Mouse (Mus musculus): ENCODE measurements around the gene Crkl. TPM values are rescaled to one million over a fixed set of nuclear protein-coding genes. Genes with fewer than 3 reads are reported as not detected.
A peak's percentile ranks its signal among the peaks of the same experiment; 100 is the strongest.

Crkl gene
- polyA plus RNA-seq (2015; fragmentation: Nextera tagmentation; extraction: Ambion mirVana), result 104 and 122 TPM in 2 replicates

DNA sequence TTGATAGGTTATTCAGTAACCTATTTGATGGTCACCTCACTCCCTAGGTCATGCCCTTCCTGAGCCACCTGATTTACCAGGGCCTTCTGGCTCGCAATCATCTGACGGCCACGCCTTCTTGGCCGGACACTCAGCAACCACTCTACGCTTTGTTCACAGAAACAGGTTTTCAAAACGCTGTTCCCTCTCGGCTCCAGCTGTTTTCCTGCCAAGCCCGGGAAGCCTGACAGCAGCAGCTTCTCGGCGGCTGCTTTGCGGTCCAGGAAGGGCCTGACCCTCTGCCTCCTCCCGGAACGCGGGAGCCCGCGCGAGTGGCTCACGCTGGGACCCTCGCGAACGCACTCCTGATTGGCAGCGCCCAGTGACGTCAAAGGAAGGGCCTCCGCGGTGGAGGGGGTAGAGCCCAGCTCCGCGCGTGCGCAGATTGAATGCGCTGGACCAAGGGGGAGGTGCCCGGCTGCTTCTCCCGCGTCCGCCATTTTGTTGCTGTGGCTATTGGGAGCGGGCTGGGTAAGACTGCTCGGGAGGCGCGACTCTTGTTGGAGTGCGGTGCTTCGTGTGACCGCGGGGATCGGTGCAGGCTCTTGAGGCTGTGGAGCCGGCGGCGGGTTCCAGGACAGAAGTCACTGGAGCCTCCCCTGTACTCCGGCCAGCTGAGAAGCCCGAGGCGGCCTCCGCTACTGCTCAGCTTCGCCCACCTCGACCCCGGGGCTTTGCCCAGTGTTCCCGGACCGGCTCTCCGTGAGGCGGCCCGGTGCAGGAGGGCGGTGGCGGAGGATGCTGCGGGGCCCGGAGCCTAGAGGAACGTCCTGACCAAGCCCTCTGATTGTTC lies at the start of gene Crkl:
Crkl (plus strand) TSS at position 447 of the 832 bp plus-strand sequence.
- H3K27ac ChIP-seq (ENCODE audit: low read length), result peak within 1 kb of the TSS; percentile 93
- peak within 1 kb of the TSS; percentile 99 for H3K4me2 ChIP-seq (ENCODE audit: low read length)
- H3K27me3 ChIP-seq (replicated peaks; ENCODE audit: control insufficient read depth, insufficient read depth, low read length), result no peaks in the 10 kb centered on the region
- peak within 1 kb of the TSS; percentile 96 for H3K9ac ChIP-seq (replicated peaks; ENCODE audit: low read depth, low read length)
- peak within 1 kb of the TSS; percentile 94 for H3K4me3 ChIP-seq (replicated peaks; ENCODE audit: low read length)
- ATAC-seq, result peak; percentile 97
- no peaks in the 10 kb centered on the region for H3K9me3 ChIP-seq (ENCODE audit: control insufficient read depth, low read length)
- whole genome bisulfite sequencing, result under 1% methylated on average over 63 of the region's 63 CpGs
- peaks cover 24% of the 10 kb centered on the region for H3K4me1 ChIP-seq (replicated peaks; ENCODE audit: control insufficient read depth, insufficient read depth, low read length)
- H3K36me3 ChIP-seq (ENCODE audit: control insufficient read depth, insufficient read depth), result no peaks in the 10 kb centered on the region

DNA sequence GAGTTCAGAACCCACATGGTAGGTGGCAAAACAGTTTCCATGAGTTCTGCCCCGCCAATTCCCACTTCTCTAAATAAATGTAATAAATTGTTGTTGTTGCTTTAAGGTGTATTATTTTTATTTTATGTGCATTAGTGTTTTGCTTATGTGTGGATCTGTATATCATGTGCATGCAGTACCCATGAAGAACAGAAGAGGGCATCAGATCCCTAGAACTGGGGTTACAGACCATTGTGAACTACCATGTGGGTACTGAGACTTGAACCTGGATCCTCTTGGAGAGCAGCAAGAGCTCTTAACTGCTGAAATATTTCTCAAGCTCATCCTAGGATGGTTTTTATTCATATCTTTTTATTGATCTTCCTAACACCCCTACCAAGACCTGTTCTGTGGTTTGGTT lies 48.9 kb upstream of the Crkl start:
- 76% methylated on average over 1 of the region's 1 CpGs for WGBS
- Histone ChIP-seq H3K27me3 (replicated peaks; ENCODE audit: control insufficient read depth, insufficient read depth, low read length) (no peaks in the 10 kb centered on the region), H3K27ac (ENCODE audit: low read length) (no peak overlapping the region), H3K4me3 (replicated peaks; ENCODE audit: low read length) (no peak overlapping the region), H3K36me3 (ENCODE audit: control insufficient read depth, insufficient read depth) (no peaks in the 10 kb centered on the region), H3K4me2 (ENCODE audit: low read length) (no peak overlapping the region), H3K9ac (replicated peaks; ENCODE audit: low read depth, low read length) (no peak overlapping the region), H3K9me3 (ENCODE audit: control insufficient read depth, low read length) (no peaks in the 10 kb centered on the region), H3K4me1 (replicated peaks; ENCODE audit: control insufficient read depth, insufficient read depth, low read length) (peaks cover 24% of the 10 kb centered on the region)
- no peak for ATAC-seq

DNA sequence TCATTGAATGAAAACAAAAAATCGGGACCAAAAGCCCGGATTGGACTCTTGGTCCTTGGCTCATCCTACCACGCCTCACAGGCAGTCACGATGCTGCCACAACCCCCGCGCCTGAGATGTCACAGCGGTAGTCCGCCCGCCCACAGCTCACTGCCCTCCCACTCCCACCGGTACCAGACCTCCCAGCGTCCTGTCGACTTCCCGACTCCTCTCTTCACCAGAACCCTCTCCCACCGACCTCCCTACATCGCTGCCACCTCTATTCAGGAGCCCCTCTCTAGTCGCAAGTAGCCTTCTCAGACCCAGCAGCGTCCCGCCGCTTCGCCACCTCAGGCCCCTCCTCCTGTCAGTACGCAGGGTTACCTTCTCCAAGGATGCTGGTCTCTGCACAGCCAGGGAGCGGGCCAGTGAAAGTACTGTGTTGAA lies 46.5 kb upstream of the Crkl start:
- ATAC-seq, result peak; percentile 82
- Histone ChIP-seq H3K36me3 (ENCODE audit: control insufficient read depth, insufficient read depth) (no peaks in the 10 kb centered on the region), H3K9ac (replicated peaks; ENCODE audit: low read depth, low read length) (peak overlapping the region; percentile 69), H3K4me3 (replicated peaks; ENCODE audit: low read length) (peak overlapping the region; percentile 90), H3K27ac (ENCODE audit: low read length) (peak overlapping the region; percentile 75), H3K4me2 (ENCODE audit: low read length) (peak overlapping the region; percentile 76), H3K4me1 (replicated peaks; ENCODE audit: control insufficient read depth, insufficient read depth, low read length) (peaks cover 24% of the 10 kb centered on the region), H3K9me3 (ENCODE audit: control insufficient read depth, low read length) (no peaks in the 10 kb centered on the region), H3K27me3 (replicated peaks; ENCODE audit: control insufficient read depth, insufficient read depth, low read length) (no peaks in the 10 kb centered on the region)
- WGBS, result 1% methylated on average over 22 of the region's 22 CpGs

DNA sequence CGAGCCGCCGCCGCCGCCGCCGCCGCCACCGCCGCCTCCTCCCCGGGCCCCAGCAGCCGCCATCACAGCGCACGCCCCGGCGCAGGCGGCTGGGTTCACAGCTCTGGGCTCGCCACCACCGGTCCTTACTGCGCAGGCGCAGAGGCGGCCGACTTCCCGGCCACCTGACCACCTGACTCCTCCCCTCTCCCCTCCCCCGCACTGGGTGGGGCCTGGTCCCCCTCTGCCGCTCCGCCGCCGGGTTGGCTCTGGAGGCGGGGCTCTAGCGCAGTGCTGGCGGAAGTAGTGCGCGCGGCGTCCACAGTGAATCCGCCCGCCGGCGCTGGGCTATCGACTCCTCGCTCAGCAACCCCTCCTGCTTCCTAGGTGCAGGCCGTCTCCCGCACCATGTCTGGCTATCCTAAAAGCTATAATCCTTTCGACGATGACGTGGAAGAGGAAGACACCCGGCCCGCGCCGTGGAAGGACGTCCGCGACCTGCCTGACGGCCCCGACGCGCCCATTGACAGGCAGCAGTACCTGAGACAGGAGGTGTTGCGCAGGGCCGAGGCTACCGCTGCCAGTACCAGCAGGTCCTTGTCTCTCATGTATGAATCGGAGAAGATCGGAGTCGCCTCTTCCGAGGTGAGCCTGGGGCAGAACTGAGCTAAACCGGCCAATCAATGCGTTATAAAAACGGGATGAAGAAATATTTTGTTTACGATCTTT lies 45.9 kb upstream of the Crkl start, which contains the start of the genes Snap29 and Pi4ka:
Snap29 (plus strand) TSS at position 251 of the 708 bp plus-strand sequence.
Pi4ka (minus strand) TSS at position 579 of the 708 bp plus-strand sequence.
- Histone ChIP-seq H3K9me3 (ENCODE audit: control insufficient read depth, low read length) (no peaks in the 10 kb centered on the region), H3K36me3 (ENCODE audit: control insufficient read depth, insufficient read depth) (no peaks in the 10 kb centered on the region), H3K4me3 (replicated peaks; ENCODE audit: low read length) (peak within 1 kb of the TSS; percentile 90), H3K4me1 (replicated peaks; ENCODE audit: control insufficient read depth, insufficient read depth, low read length) (peaks cover 24% of the 10 kb centered on the region), H3K4me2 (ENCODE audit: low read length) (peak within 1 kb of the TSS; percentile 76), H3K27me3 (replicated peaks; ENCODE audit: control insufficient read depth, insufficient read depth, low read length) (no peaks in the 10 kb centered on the region), H3K27ac (ENCODE audit: low read length) (peak within 1 kb of the TSS; percentile 79), H3K9ac (replicated peaks; ENCODE audit: low read depth, low read length) (peak within 1 kb of the TSS; percentile 86)
- WGBS, result under 1% methylated on average over 52 of the region's 69 CpGs
- ATAC-seq, result peak; percentile 97

DNA sequence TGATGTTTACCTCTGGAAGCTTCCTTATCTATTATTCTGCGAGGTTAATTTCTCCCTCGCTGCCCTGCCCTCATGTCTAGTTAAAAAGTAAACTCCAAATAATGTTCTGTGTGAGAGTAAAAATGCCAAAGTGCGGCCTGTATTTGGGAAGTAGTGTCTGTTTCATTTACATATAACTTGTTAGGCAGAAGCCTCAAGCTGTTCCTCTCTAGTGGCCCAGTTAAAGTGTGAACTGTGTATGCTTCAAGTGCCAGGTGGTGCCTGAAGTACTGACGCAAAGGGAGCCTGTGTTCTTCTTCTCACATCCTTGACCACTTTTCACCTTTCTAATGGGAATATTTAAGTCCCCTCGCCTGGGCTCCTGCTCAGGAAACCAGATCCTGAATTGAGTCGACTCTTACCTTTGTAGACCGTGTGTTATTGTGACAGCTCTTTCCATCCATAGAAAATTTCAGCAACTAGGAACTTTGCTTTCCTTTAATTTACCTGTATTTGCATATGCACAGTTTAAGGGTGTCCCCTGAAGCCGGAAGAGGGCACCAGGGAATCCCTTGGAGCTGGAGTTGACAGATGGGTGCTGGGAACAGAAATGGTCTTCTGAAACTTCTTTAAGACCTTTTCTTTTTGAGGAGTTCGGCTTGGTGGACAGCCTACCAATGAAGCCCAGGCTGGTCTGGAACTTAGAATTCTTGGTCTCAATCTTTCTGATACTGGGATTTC lies 45.1 kb upstream of the Crkl start:
- peak overlapping the region; percentile 67 for H3K4me2 ChIP-seq (ENCODE audit: low read length)
- H3K27me3 ChIP-seq (replicated peaks; ENCODE audit: control insufficient read depth, insufficient read depth, low read length), result no peaks in the 10 kb centered on the region
- H3K9ac ChIP-seq (replicated peaks; ENCODE audit: low read depth, low read length), result peak overlapping the region; percentile 86
- no peak for ATAC-seq
- WGBS, result 33% methylated on average over 9 of the region's 9 CpGs
- H3K36me3 ChIP-seq (ENCODE audit: control insufficient read depth, insufficient read depth), result no peaks in the 10 kb centered on the region
- no peak overlapping the region; the same call in none of the 2 replicates for H3K27ac ChIP-seq (ENCODE audit: low read length)
- H3K4me3 ChIP-seq (replicated peaks; ENCODE audit: low read length), result peak overlapping the region; percentile 90
- peaks cover 24% of the 10 kb centered on the region for H3K4me1 ChIP-seq (replicated peaks; ENCODE audit: control insufficient read depth, insufficient read depth, low read length)
- no peaks in the 10 kb centered on the region for H3K9me3 ChIP-seq (ENCODE audit: control insufficient read depth, low read length)

DNA sequence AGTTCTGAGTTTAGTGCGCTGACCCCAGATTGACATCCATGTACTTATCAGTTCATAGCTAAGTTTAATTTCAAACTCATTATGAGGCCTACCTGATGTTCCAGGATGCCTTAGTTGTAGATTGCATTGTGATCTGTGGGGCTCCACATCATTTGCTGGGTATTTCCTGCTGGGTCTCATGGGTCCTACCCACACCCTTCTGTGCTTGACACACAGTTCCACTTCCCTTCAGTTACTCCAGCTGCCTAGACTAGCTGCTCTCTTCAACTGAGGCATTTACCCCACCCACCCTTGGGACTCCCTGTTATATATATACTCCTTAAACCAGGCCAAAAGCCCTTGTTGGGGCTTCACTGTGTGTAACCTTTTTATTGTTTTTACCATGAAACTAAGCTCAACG lies 42.7 kb upstream of the Crkl start:
- no peak for ATAC-seq
- no peak overlapping the region for H3K4me3 ChIP-seq (replicated peaks; ENCODE audit: low read length)
- H3K9ac ChIP-seq (replicated peaks; ENCODE audit: low read depth, low read length), result no peak overlapping the region
- H3K9me3 ChIP-seq (ENCODE audit: control insufficient read depth, low read length), result no peaks in the 10 kb centered on the region
- H3K4me2 ChIP-seq (ENCODE audit: low read length), result no peak overlapping the region
- WGBS, result 87% methylated on average over 2 of the region's 2 CpGs
- H3K27ac ChIP-seq (ENCODE audit: low read length), result no peak overlapping the region
- H3K4me1 ChIP-seq (replicated peaks; ENCODE audit: control insufficient read depth, insufficient read depth, low read length), result peaks cover 21% of the 10 kb centered on the region
- H3K36me3 ChIP-seq (ENCODE audit: control insufficient read depth, insufficient read depth), result no peaks in the 10 kb centered on the region
- H3K27me3 ChIP-seq (replicated peaks; ENCODE audit: control insufficient read depth, insufficient read depth, low read length), result no peaks in the 10 kb centered on the region

DNA sequence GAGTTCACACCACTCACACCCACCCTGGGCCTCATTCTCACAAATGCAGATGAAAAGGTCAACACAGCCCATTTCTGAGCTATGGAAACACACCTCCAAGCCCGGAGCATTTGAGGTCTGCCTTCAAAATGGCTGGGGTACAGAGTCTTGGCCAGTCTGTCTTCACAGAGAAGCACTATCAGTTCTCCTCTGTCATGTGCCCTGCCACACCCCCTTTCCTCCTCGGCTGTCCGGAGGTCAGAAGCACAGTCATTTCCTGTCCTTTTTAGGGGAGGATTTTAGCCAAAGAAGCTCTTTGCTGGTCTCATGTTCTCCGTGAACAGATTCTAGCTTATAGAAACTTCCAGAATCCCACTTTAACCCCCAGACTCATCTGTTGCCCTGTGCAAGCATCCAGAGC lies 41.6 kb upstream of the Crkl start:
- H3K27me3 ChIP-seq (replicated peaks; ENCODE audit: control insufficient read depth, insufficient read depth, low read length), result no peaks in the 10 kb centered on the region
- ATAC-seq, result no peak
- no peaks in the 10 kb centered on the region for H3K9me3 ChIP-seq (ENCODE audit: control insufficient read depth, low read length)
- no peaks in the 10 kb centered on the region for H3K36me3 ChIP-seq (ENCODE audit: control insufficient read depth, insufficient read depth)
- no peak overlapping the region for H3K4me3 ChIP-seq (replicated peaks; ENCODE audit: low read length)
- no peak overlapping the region for H3K4me2 ChIP-seq (ENCODE audit: low read length)
- H3K9ac ChIP-seq (replicated peaks; ENCODE audit: low read depth, low read length), result no peak overlapping the region
- peaks cover 10% of the 10 kb centered on the region for H3K4me1 ChIP-seq (replicated peaks; ENCODE audit: control insufficient read depth, insufficient read depth, low read length)
- no peak overlapping the region for H3K27ac ChIP-seq (ENCODE audit: low read length)
- 82% methylated on average over 4 of the region's 4 CpGs for WGBS

DNA sequence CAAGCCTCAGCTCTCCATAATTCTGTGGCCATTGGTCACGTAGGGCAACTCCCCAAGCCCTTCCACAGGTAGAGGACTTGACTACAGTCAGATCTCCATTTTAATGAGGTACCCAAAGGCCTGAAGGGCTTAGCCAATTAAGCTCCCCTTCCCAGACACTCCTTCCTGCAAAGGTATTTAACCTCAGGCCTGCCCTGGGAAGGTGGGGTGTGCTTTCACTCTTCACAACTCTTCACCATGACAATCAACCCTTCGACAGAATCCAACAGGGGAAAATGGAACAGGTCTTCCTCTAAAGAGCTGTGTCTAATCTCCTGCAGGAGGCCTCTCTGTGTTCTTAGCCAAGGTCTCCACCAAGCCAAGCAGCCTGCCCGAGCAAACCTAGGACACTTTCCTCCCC lies 28.8 kb upstream of the Crkl start:
- no peaks in the 10 kb centered on the region for H3K4me1 ChIP-seq (replicated peaks; ENCODE audit: control insufficient read depth, insufficient read depth, low read length)
- no peak for ATAC-seq
- no peaks in the 10 kb centered on the region for H3K9me3 ChIP-seq (ENCODE audit: control insufficient read depth, low read length)
- H3K27me3 ChIP-seq (replicated peaks; ENCODE audit: control insufficient read depth, insufficient read depth, low read length), result no peaks in the 10 kb centered on the region
- H3K4me3 ChIP-seq (replicated peaks; ENCODE audit: low read length), result no peak overlapping the region
- H3K9ac ChIP-seq (replicated peaks; ENCODE audit: low read depth, low read length), result no peak overlapping the region
- H3K4me2 ChIP-seq (ENCODE audit: low read length), result no peak overlapping the region
- no peak overlapping the region for H3K27ac ChIP-seq (ENCODE audit: low read length)
- 78% methylated on average over 3 of the region's 3 CpGs for WGBS
- H3K36me3 ChIP-seq (ENCODE audit: control insufficient read depth, insufficient read depth), result peaks cover 32% of the 10 kb centered on the region

DNA sequence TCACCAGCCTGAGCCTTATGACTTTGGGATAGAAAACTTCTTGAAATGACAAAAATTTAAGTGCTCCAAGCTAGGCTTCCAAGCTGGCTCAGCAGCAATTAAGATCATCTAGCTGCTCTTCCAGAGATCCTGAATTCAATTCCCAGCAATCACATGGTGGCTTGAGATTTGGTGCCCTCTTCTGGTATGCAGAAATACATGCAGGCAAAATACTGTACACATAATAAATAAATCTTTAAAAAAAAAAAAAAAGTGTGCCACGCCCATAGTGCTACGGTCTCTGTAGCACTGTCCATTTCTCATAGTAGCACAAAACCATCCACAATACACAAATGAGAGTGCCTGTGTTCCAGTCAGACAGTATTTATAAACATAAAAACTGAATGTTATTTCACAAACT lies 19.2 kb upstream of the Crkl start:
- no peak for ATAC-seq
- H3K36me3 ChIP-seq (ENCODE audit: control insufficient read depth, insufficient read depth), result peaks cover 12% of the 10 kb centered on the region
- no peaks in the 10 kb centered on the region for H3K4me1 ChIP-seq (replicated peaks; ENCODE audit: control insufficient read depth, insufficient read depth, low read length)
- no peaks in the 10 kb centered on the region for H3K9me3 ChIP-seq (ENCODE audit: control insufficient read depth, low read length)
- 70% methylated on average over 2 of the region's 2 CpGs for WGBS
- no peak overlapping the region for H3K9ac ChIP-seq (replicated peaks; ENCODE audit: low read depth, low read length)
- no peak overlapping the region for H3K4me3 ChIP-seq (replicated peaks; ENCODE audit: low read length)
- no peak overlapping the region for H3K4me2 ChIP-seq (ENCODE audit: low read length)
- H3K27ac ChIP-seq (ENCODE audit: low read length), result no peak overlapping the region
- H3K27me3 ChIP-seq (replicated peaks; ENCODE audit: control insufficient read depth, insufficient read depth, low read length), result no peaks in the 10 kb centered on the region

Measured in forebrain, embryonic 16.5 days (tissue).